Mouse (Mus musculus): ENCODE results near the gene Dr1. TPM values are rescaled to one million over a fixed set of nuclear protein-coding genes. Genes with fewer than 3 reads are reported as not detected.
"Not testable (repeated sequence)": the region's sequence is repeated elsewhere in the genome, so short reads cannot be mapped to it uniquely, and the experiment has no call there.

Gene Dr1
- total RNA-seq, 2 experiments from 2014 or later = 33.9 to 34.8 TPM

GRCm38 (mm10) chr5:108270415-108270814, 1.7 kb downstream of the Dr1 start:
- H3K27ac ChIP-seq = no peak overlapping the region
- no peak for DNase-seq (ENCODE audit: extremely low spot score in 1 of 2, low spot score in 2 of 2)
- peak overlapping the region; percentile 61 for H3K4me3 ChIP-seq
- intact Hi-C loops (cut with DNase I) = no loop called here
- TF ChIP-seq CTCF (IDR thresholded peaks at IDR 0.05) = no peak

- intact Hi-C loops (cut with DNase I); H3K27ac ChIP-seq; DNase-seq (ENCODE audit: extremely low spot score in 1 of 2, low spot score in 2 of 2): not testable (repeated sequence)
- H3K4me3 ChIP-seq = peak overlapping the region; percentile 61
Measured at GRCm38 (mm10) chr5:108271345-108271744, 2.6 kb downstream of the Dr1 start.

GRCm38 (mm10) chr5:108286957-108287356, 18.3 kb downstream of the Dr1 start:
- no peak for DNase-seq (ENCODE audit: extremely low spot score in 1 of 2, low spot score in 2 of 2)
- intact Hi-C loops (cut with DNase I) = no loop called here
- Histone ChIP-seq H3K27ac (no peak overlapping the region), H3K4me3 (no peak overlapping the region)
- TF ChIP-seq CTCF (IDR thresholded peaks at IDR 0.05) = no peak

GRCm38 (mm10) chr5:108301567-108301966, 32.9 kb downstream of the Dr1 start:
- TF ChIP-seq CTCF (IDR thresholded peaks at IDR 0.05) = no peak
- intact Hi-C loops (cut with DNase I) = no loop called here
- H3K27ac ChIP-seq = no peak overlapping the region
- no peak for DNase-seq (ENCODE audit: extremely low spot score in 1 of 2, low spot score in 2 of 2)
- no peak overlapping the region for H3K4me3 ChIP-seq

DNA sequence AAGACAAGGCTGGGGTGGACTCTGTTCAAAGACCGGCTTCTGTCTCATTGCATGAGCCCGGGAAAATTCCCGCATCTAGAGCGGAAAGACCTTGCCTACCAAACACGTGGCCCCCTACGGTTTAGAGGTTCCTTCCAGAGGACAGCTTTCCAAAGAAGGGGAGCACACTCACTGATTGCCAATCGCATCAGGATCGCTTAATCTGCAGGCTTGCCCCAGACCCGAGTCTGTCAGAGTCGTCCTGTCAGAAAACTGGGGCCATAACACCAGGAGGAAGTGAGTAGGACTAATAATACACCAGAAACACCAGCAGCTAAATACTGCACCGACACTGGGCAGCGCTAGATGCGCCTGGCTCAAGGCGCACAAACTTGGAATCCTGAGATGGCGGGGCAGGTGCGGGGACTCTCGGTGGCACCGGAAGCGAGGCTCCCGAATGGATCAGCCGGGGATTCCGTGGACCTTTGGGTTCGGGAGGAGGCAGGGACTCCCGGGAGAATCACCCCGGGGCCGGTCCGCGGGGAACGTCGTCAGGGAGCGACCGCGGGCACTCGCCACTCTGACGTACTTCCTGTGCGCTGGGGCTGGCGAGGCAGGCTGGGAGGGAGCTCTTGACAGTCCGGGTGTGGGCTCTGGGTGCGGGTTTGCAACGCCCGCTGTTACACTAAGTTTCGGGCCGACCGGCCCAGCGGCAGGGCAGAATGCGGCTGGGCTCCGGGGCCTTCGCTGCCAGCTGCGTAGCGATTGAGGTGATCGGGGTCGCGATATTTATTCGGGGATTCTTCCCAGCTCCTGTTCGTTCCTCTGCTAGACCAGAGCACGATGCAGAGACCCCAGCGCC, 43.7 kb downstream of the Dr1 start, which contains the start of gene Pigg:
Gene Pigg (plus strand): TSS at position 386 of the 841 bp plus-strand sequence.
- no peak; the same call in 1 of the 2 replicates for TF ChIP-seq CTCF (IDR thresholded peaks at IDR 0.05)
- DNase-seq (ENCODE audit: extremely low spot score in 1 of 2, low spot score in 2 of 2) = peak; percentile 92 to 97
- Histone ChIP-seq H3K4me3 (peak within 1 kb of the TSS; percentile 91), H3K27ac (peak within 1 kb of the TSS; percentile 81)
- intact Hi-C loops (cut with DNase I) = loop anchor here (1.0 to 2.0 kb wide), 3 partner anchors 44 to 180 kb away; partner anchors contain the start of genes Atp5k, Ccdc18, Dr1 and Tmed5

- intact Hi-C loops (cut with DNase I) = loop anchor here (2.0 kb wide), 2 partner anchors 44 to 180 kb away; partner anchors contain the start of genes Ccdc18, Dr1 and Tmed5
- Histone ChIP-seq H3K4me3 (peak overlapping the region; percentile 91), H3K27ac (peak overlapping the region; percentile 81)
- no peak for TF ChIP-seq CTCF (IDR thresholded peaks at IDR 0.05)
- DNase-seq (ENCODE audit: extremely low spot score in 1 of 2, low spot score in 2 of 2) = no peak
Measured at GRCm38 (mm10) chr5:108313065-108313860, 44.6 kb downstream of the Dr1 start.

Other genes with a start within 250 kb of the Dr1 start
- 10 to 100 TPM; 63.9 to 68.0 TPM for gene Mtf2, start 203.2 kb upstream of the Dr1 start, total RNA-seq (2021)
- gene Tmed5, start 136.3 kb upstream of the Dr1 start, total RNA-seq (2021) = 10 to 100 TPM; 25.6 TPM
- 1 to 10 TPM in 1 of 2 experiments, under 1 TPM in 1; 0.91 to 1.2 TPM for gene Ccdc18, start 136.0 kb upstream of the Dr1 start, total RNA-seq (2021)
- gene Pigg, start 43.7 kb downstream of the Dr1 start, total RNA-seq (2021) = 10 to 100 TPM; 13.1 to 14.1 TPM
- 10 to 100 TPM; 59.8 to 70.1 TPM for gene Gm42517, start 99.0 kb downstream of the Dr1 start, total RNA-seq (2021)
- gene Pde6b, start 119.5 kb downstream of the Dr1 start, total RNA-seq (2021) = under 1 TPM; 0.28 to 0.48 TPM
- gene Atp5k, start 165.6 kb downstream of the Dr1 start, total RNA-seq (2021) = 100 to 1,000 TPM; 222 to 225 TPM
- gene Mfsd7a, start 180.0 kb downstream of the Dr1 start, total RNA-seq (2021) = under 1 TPM; 0.75 TPM
- gene Pcgf3, start 192.3 kb downstream of the Dr1 start, total RNA-seq (2021) = 10 to 100 TPM; 46.6 to 47.3 TPM

All from left cerebral cortex, adult 2 months (tissue).